Mouse (Mus musculus) R1 (cell line): ENCODE data around the gene C130032M10Rik.

Source experiments
- DNase-seq: peaks from one replicate; pipeline ENCODE4 v3.0.0-alpha.2; 2018; ENCODE audit warnings: low read depth, low spot score

The C130032M10Rik gene

GRCm38 (mm10) chr9:114515364-114515763 lies at the start of gene C130032M10Rik:
Gene C130032M10Rik (plus strand): TSS chr9:114515697.
- peak; percentile 75 for DNase-seq

GRCm38 (mm10) chr9:114466871-114467270 lies 48.6 kb upstream of the C130032M10Rik start:
- no peak for DNase-seq

- DNase-seq = no peak
Measured at GRCm38 (mm10) chr9:114468217-114468616, 47.3 kb upstream of the C130032M10Rik start.

GRCm38 (mm10) chr9:114468701-114469100 lies 46.8 kb upstream of the C130032M10Rik start:
- peak; percentile 73 for DNase-seq

GRCm38 (mm10) chr9:114471892-114472291 lies 43.6 kb upstream of the C130032M10Rik start:
- DNase-seq = no peak

GRCm38 (mm10) chr9:114477019-114477418 lies 38.5 kb upstream of the C130032M10Rik start:
- no peak for DNase-seq

GRCm38 (mm10) chr9:114480940-114481339 lies 34.6 kb upstream of the C130032M10Rik start:
- no peak for DNase-seq

GRCm38 (mm10) chr9:114484771-114485170 lies 30.7 kb upstream of the C130032M10Rik start:
- DNase-seq = peak; percentile 58

- DNase-seq = no peak
Measured at GRCm38 (mm10) chr9:114486808-114487207, 28.7 kb upstream of the C130032M10Rik start.

- no peak for DNase-seq
Measured at GRCm38 (mm10) chr9:114487481-114488258, 27.8 kb upstream of the C130032M10Rik start.

- DNase-seq = no peak
Measured at GRCm38 (mm10) chr9:114496469-114496868, 19.0 kb upstream of the C130032M10Rik start.

- DNase-seq = peak; percentile 92
Measured at GRCm38 (mm10) chr9:114498218-114498617, 17.3 kb upstream of the C130032M10Rik start.

- peak; percentile 97 for DNase-seq
Measured at GRCm38 (mm10) chr9:114499783-114500515, 15.5 kb upstream of the C130032M10Rik start.

- peak; percentile 65 for DNase-seq
Measured at GRCm38 (mm10) chr9:114501111-114501510, 14.4 kb upstream of the C130032M10Rik start.

GRCm38 (mm10) chr9:114501913-114502312 lies 13.6 kb upstream of the C130032M10Rik start:
- no peak for DNase-seq

GRCm38 (mm10) chr9:114502711-114503427 lies 12.6 kb upstream of the C130032M10Rik start:
- DNase-seq = peak; percentile 71

- DNase-seq = no peak
Measured at GRCm38 (mm10) chr9:114504816-114505215, 10.7 kb upstream of the C130032M10Rik start, which contains the start of gene Ccr4. Gene Ccr4 (minus strand): TSS chr9:114504916.

GRCm38 (mm10) chr9:114506564-114506963 lies 8.9 kb upstream of the C130032M10Rik start:
- no peak for DNase-seq

- no peak for DNase-seq
Measured at GRCm38 (mm10) chr9:114507421-114507820, 8.1 kb upstream of the C130032M10Rik start.

GRCm38 (mm10) chr9:114509785-114510184 lies 5.7 kb upstream of the C130032M10Rik start:
- no peak for DNase-seq

GRCm38 (mm10) chr9:114512831-114513230 lies 2.7 kb upstream of the C130032M10Rik start:
- peak; percentile 71 for DNase-seq

- no peak for DNase-seq
Measured at GRCm38 (mm10) chr9:114517924-114518497, 2.5 kb downstream of the C130032M10Rik start.
